Mouse (Mus musculus) heart, adult 2 months (tissue): ENCODE data around the gene Arhgap24. TPM values are rescaled to one million over a fixed set of nuclear protein-coding genes. Genes with fewer than 3 reads are reported as not detected.

Experiments
- DNase-seq, 2 experiments: peaks; one replicate each; pipeline ENCODE4 v3.0.0; 2021
- H3K27ac ChIP-seq: fragments of 200-600 bp; 2 replicates; pipeline ENCODE4 v1.8.1; 2022
- H3K27me3 ChIP-seq: fragments of 200-500 bp; 2 replicates; pipeline ENCODE4 v1.6.1; 2012; ENCODE audit warnings: mild to moderate bottlenecking, low read length, inconsistent platforms, mixed read lengths; ENCODE audit not compliant: control insufficient read depth, insufficient read depth
- H3K36me3 ChIP-seq: fragments of 200-500 bp; 2 replicates; pipeline ENCODE4 v1.6.1; 2012; ENCODE audit warnings: low read length, inconsistent platforms; ENCODE audit not compliant: control insufficient read depth, insufficient read depth
- H3K4me1 ChIP-seq: fragments of 200-500 bp; 2 replicates; pipeline ENCODE4 v1.6.1; 2011; ENCODE audit warnings: low read length; ENCODE audit not compliant: control insufficient read depth, insufficient read depth
- H3K4me3 ChIP-seq: fragments of 200-600 bp; 2 replicates; pipeline ENCODE4 v1.8.1; 2022
- H3K79me2 ChIP-seq: fragments of 200-500 bp; replicated peaks from 2 replicates; pipeline ENCODE4 v1.6.1; 2012; ENCODE audit warnings: mild to moderate bottlenecking, inconsistent platforms, low read length, moderate library complexity, mixed read lengths; ENCODE audit not compliant: control insufficient read depth, insufficient read depth
- H3K9ac ChIP-seq: fragments of 200-500 bp; 2 replicates; pipeline ENCODE4 v1.6.1; 2012; ENCODE audit warnings: low read depth, mild to moderate bottlenecking, control low read depth, inconsistent platforms, low read length, mixed read lengths
- CTCF ChIP-seq: fragments of 200-600 bp; IDR thresholded peaks from 2 replicates; pipeline ENCODE4 v1.8.1; 2022; ENCODE audit warnings: antibody characterized with exemption, mild to moderate bottlenecking, moderate library complexity
- EP300 ChIP-seq: fragments of 200-500 bp; IDR thresholded peaks from 2 replicates; pipeline ENCODE4 v1.6.1; 2011; ENCODE audit warnings: low read depth, low read length, control low read depth; ENCODE audit not compliant: insufficient read depth
- POLR2A ChIP-seq: fragments of 200-500 bp; IDR thresholded peaks from 2 replicates; pipeline ENCODE4 v1.6.1; 2011; ENCODE audit warnings: mild to moderate bottlenecking, low read depth, low read length, control low read depth; ENCODE audit not compliant: insufficient read depth
- WGBS: fragments of 180-500 bp; shearing (Covaris S2); methylation state at CpG from one replicate; pipeline ENCODE4 v1.1.7; 2018; 5-methylcytosine and 5-hydroxymethylcytosine counted together
- intact Hi-C: fragments of 180-260 bp; cut with DNase I; formaldehyde crosslinking; loops from one replicate; pipeline ENCODE4 v1.15.1; 2025
- polyA plus RNA-seq: library from polyadenylated mRNA; depleted of rRNA; stranded (reverse); fragments of >200 nt; gene quantifications from 2 replicates; pipeline ENCODE4 v1.2.3, GENCODE M21; 2012
- total RNA-seq, 2 experiments: library from RNA; stranded (reverse); gene quantifications; 2 replicates each; pipeline ENCODE4 v1.2.3; 2021

Gene Arhgap24
- total and polyA plus RNA-seq, 3 experiments, result 11.9 to 24.6 (median 15.2) TPM

DNA sequence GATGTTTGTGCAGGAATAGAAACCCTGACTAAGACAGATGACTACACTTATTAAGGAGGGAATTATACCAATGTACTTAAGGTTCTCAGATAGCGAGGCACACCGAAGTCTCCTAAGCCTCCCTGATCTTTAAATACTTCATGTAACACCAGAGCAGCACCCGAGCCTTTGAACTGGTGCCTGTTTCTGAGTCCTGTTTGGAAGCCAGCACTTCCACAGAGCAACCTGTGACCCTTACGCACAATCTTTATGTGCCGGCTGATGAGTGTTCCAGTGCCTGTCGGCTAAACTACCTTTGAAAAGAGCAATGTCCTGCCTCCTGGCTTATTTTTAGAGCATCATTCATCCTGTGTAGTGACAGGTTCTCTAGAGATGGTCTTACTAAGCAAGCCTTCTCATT is 221.4 kb downstream of the Arhgap24 start:
- DNase-seq, result no peak

GRCm38 (mm10) chr5:102703325-102704099 is 222.3 kb downstream of the Arhgap24 start:
- 58% methylated on average over 5 of the region's 5 CpGs for WGBS
- Histone ChIP-seq H3K9ac (no peak overlapping the region), H3K4me1 (no peaks in the 10 kb centered on the region; the same call in 1 of the 2 replicates), H3K36me3 (no peaks in the 10 kb centered on the region), H3K27ac (no peak overlapping the region; the same call in 1 of the 2 replicates), H3K4me3 (no peak overlapping the region), H3K79me2 (no peaks in the 10 kb centered on the region), H3K27me3 (no peaks in the 10 kb centered on the region)
- TF ChIP-seq POLR2A (no peak), CTCF (peak; percentile 81)
- intact Hi-C loops, result loop anchor here (5.0 kb wide), 2 partner anchors 64 to 169 kb away; no protein-coding TSS in a partner anchor
- peak; percentile 68 to 75 for DNase-seq

More for the DNA sequence above, 221.4 kb downstream of the Arhgap24 start:
- TF ChIP-seq POLR2A, result no peak
- TF ChIP-seq CTCF, result no peak
- no peak for TF ChIP-seq EP300
- H3K27me3 ChIP-seq, result no peaks in the 10 kb centered on the region
- no peak overlapping the region for H3K4me3 ChIP-seq
- no peaks in the 10 kb centered on the region for H3K79me2 ChIP-seq
- peaks cover 5% of the 10 kb centered on the region for H3K4me1 ChIP-seq
- H3K27ac ChIP-seq, result peak overlapping the region; percentile 38
- no peak overlapping the region for H3K9ac ChIP-seq
- intact Hi-C loops, result loop anchor here (5.0 kb wide), 2 partner anchors 65 to 170 kb away; no protein-coding TSS in a partner anchor
- 83% methylated on average over 6 of the region's 6 CpGs for WGBS
- H3K36me3 ChIP-seq, result no peaks in the 10 kb centered on the region

DNA sequence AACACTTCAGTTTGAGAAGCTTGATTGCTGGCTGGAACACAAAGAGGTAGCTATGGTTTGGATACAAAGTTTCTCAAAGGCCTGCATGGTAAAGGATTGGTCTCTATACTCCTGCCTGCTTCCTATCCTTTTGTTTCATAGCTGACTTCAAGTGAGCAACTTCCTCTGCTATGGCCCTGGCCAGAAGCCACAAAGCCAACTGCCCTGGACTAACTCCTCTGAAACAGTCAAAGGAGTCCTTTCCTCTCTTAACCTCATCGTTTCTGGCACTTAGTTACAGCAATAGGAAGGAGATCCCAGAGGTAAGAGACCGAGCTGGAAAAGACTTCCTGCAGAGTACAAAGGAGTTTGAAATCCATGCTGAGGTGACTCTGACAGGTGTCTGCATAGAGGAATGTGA is 224.0 kb downstream of the Arhgap24 start:
- H3K27me3 ChIP-seq, result no peaks in the 10 kb centered on the region
- H3K9ac ChIP-seq, result no peak overlapping the region
- H3K4me1 ChIP-seq, result no peaks in the 10 kb centered on the region
- H3K79me2 ChIP-seq, result no peaks in the 10 kb centered on the region
- H3K4me3 ChIP-seq, result no peak overlapping the region
- 31% methylated on average over 2 of the region's 2 CpGs for WGBS
- DNase-seq, result no peak
- no peak overlapping the region for H3K27ac ChIP-seq
- intact Hi-C loops, result no loop called here
- TF ChIP-seq CTCF, result no peak
- TF ChIP-seq EP300, result no peak
- TF ChIP-seq POLR2A, result no peak
- no peaks in the 10 kb centered on the region for H3K36me3 ChIP-seq

- intact Hi-C loops, result no loop called here
- TF ChIP-seq POLR2A (no peak), EP300 (no peak), CTCF (no peak)
- no peak for DNase-seq
- no peaks in the 10 kb centered on the region for H3K36me3 ChIP-seq
- H3K4me3 ChIP-seq, result no peak overlapping the region
- no peak overlapping the region for H3K27ac ChIP-seq
- H3K9ac ChIP-seq, result no peak overlapping the region
- no peaks in the 10 kb centered on the region for H3K27me3 ChIP-seq
- H3K4me1 ChIP-seq, result no peaks in the 10 kb centered on the region
- H3K79me2 ChIP-seq, result no peaks in the 10 kb centered on the region
- 85% methylated on average over 7 of the region's 7 CpGs for WGBS
Observed at GRCm38 (mm10) chr5:102710336-102710735, 229.1 kb downstream of the Arhgap24 start.

- no peaks in the 10 kb centered on the region for H3K79me2 ChIP-seq
- no peak overlapping the region for H3K4me3 ChIP-seq
- H3K27me3 ChIP-seq, result no peaks in the 10 kb centered on the region
- intact Hi-C loops, result loop anchor here (5.0 kb wide), 1 partner anchor 43 kb away; no protein-coding TSS in a partner anchor
- no peaks in the 10 kb centered on the region for H3K4me1 ChIP-seq
- H3K27ac ChIP-seq, result no peak overlapping the region
- TF ChIP-seq EP300 (no peak), CTCF (no peak), POLR2A (no peak)
- 51% methylated on average over 8 of the region's 8 CpGs for WGBS
- no peak overlapping the region for H3K9ac ChIP-seq
- DNase-seq, result peak in 1 of 2 experiments; percentile 26
- H3K36me3 ChIP-seq, result no peaks in the 10 kb centered on the region
Observed at GRCm38 (mm10) chr5:102719368-102719972, 238.3 kb downstream of the Arhgap24 start.

DNA sequence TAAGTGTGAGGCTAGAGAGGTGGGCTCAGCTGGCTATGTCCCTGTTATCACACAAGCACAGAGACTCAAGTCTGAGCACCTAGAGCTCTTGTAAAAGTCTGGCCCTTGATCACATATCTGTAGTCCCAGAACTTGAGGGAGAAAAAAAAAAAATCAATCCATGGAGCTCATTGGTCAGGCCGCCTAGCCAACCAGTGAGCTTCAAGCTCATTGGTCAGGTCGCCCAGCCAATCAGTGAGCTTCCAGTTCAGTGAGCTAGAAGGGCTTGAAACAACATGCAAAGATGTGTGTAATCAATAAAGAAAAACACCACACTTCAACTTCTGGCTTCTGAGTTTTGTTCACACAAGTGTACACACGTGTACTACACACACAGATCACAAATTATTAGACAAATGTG is 242.4 kb downstream of the Arhgap24 start:
- DNase-seq, result no peak
- H3K36me3 ChIP-seq, result no peaks in the 10 kb centered on the region
- 89% methylated on average over 3 of the region's 3 CpGs for WGBS
- no peak overlapping the region for H3K27ac ChIP-seq
- intact Hi-C loops, result no loop called here
- peaks cover 2% of the 10 kb centered on the region; the same call in 1 of the 2 replicates for H3K4me1 ChIP-seq
- TF ChIP-seq EP300 (no peak), CTCF (no peak)
- H3K27me3 ChIP-seq, result no peaks in the 10 kb centered on the region
- H3K79me2 ChIP-seq, result no peaks in the 10 kb centered on the region
- H3K9ac ChIP-seq, result no peak overlapping the region
- H3K4me3 ChIP-seq, result no peak overlapping the region
